ENCODE assay signal across 8 mouse cellular contexts in genomic region chr5:142961881-142962443, GRCm38 (mm10). TPM values are rescaled to one million over a fixed set of nuclear protein-coding genes. Genes with fewer than 3 reads are reported as not detected.
DNase-seq lines count a peak whose midpoint lies in the region; ATAC-seq lines count a peak whose summit lies in the region.

No protein-coding gene starts in this region.

- no peaks in the 10 kb centered on the region; the same call in 1 of the 2 replicates for H3K36me3 ChIP-seq in forebrain, embryonic 11.5 days (ENCODE audit: control insufficient read depth, insufficient read depth, low read length)

- H3K27ac ChIP-seq in forebrain, embryonic 11.5 days (ENCODE audit: low read depth, low read length) = peak overlapping the region; percentile 97

- peak overlapping the region; percentile 99 for H3K4me3 ChIP-seq in forebrain, embryonic 11.5 days (ENCODE audit: low read depth, low read length)

- H3K9ac ChIP-seq in forebrain, embryonic 11.5 days (ENCODE audit: low read length) = peak overlapping the region; percentile 99

- no peaks in the 10 kb centered on the region; the same call in 1 of the 2 replicates for H3K27me3 ChIP-seq in forebrain, embryonic 11.5 days (ENCODE audit: control insufficient read depth, insufficient read depth, low read length)

- peak; percentile 81 for ATAC-seq in forebrain, embryonic 11.5 days (replicated peaks; ENCODE audit: low FRiP score)

- peaks cover 17% of the 10 kb centered on the region for H3K4me1 ChIP-seq in forebrain, embryonic 11.5 days (replicated peaks; ENCODE audit: control insufficient read depth, insufficient read depth, low read length)

- intact Hi-C loops in heart, postnatal 14 days (cut with DNase I) = loop anchor here (1.0 to 5.0 kb wide), 3 partner anchors 40 to 73 kb away; no protein-coding TSS in a partner anchor

- H3K4me2 ChIP-seq in forebrain, embryonic 11.5 days (ENCODE audit: low read depth, low read length, severe bottlenecking) = peak overlapping the region; percentile 97

- H3K9me3 ChIP-seq in forebrain, embryonic 11.5 days (ENCODE audit: control insufficient read depth, low read length) = no peaks in the 10 kb centered on the region

- 1% methylated on average over 40 of the region's 43 CpGs for WGBS in forebrain, embryonic 11.5 days

- peak; percentile 12 for DNase-seq in thymus, postnatal 14 days
- no peak for DNase-seq in thymus, postnatal 10 days (ENCODE audit: low spot score in 2 of 2)
- DNase-seq in forebrain, embryonic 11.5 days (ENCODE audit: low spot score) = peak; percentile 97
- DNase-seq in heart, postnatal 14 days = peak; percentile 87 to 89
- DNase-seq in layer of hippocampus, postnatal 14 days (ENCODE audit: low spot score in 2 of 2) = peak; percentile 47 to 55
- peak; percentile 28 for DNase-seq in lung, postnatal 25 days (ENCODE audit: low spot score)
- DNase-seq in skeletal muscle tissue, adult 2 months (ENCODE audit: low read depth, low spot score) = peak; percentile 65
- no peak for DNase-seq in T-cell, adult 2 months (ENCODE audit: low spot score)

RNA-seq across cellular contexts. Expression of gene Fscn1, which starts 1.8 kb away (rescaled TPM):
- polyA plus RNA-seq in forebrain, embryonic 11.5 days (2014; fragmentation: Nextera tagmentation; extraction: Ambion mirVana) = 680 and 728 TPM in 2 replicates
- 10 to 100 TPM; 47.3 to 68.9 TPM for total RNA-seq in heart, postnatal 14 days (2021)
- 100 to 1,000 TPM; 304 to 311 TPM for total RNA-seq in layer of hippocampus, postnatal 14 days (2021)

RNA-seq across cellular contexts. Expression of gene Actb, which starts 55.4 kb away (rescaled TPM):
- polyA plus RNA-seq in forebrain, embryonic 11.5 days (2014; fragmentation: Nextera tagmentation; extraction: Ambion mirVana) = 13,526 and 13,808 TPM in 2 replicates
- 1,000 to 10,000 TPM; 1,025 to 1,358 TPM for total RNA-seq in heart, postnatal 14 days (2021)
- total RNA-seq in layer of hippocampus, postnatal 14 days (2021) = 1,000 to 10,000 TPM; 3,650 to 3,993 TPM

Comparison
In these comparisons a context has a peak if more than half of its experiments do, and no peak if none do; other contexts are left out.
1. DNase-seq: peak in thymus, postnatal 14 days (single experiment), forebrain, embryonic 11.5 days (single experiment), heart, postnatal 14 days (2 of 2), layer of hippocampus, postnatal 14 days (2 of 2), lung, postnatal 25 days (single experiment) and skeletal muscle tissue, adult 2 months (single experiment); none in thymus, postnatal 10 days (0 of 2) and T-cell, adult 2 months (single experiment).
2. RNA of gene Fscn1, which starts 1.8 kb away (total RNA-seq): 304 to 311 TPM in layer of hippocampus, postnatal 14 days; 47.3 to 68.9 TPM in heart, postnatal 14 days; every median in the first group is over 4 times any median in the second.